Comparison of ENCODE assay signal across 11 mouse cellular contexts in genomic region chr6:53319543-53320325, GRCm38 (mm10). TPM values are rescaled to one million over a fixed set of nuclear protein-coding genes. Genes with fewer than 3 reads are reported as not detected.
DNase-seq lines count a peak whose midpoint lies in the region; ATAC-seq and TF ChIP-seq lines count a peak whose summit lies in the region.
"Had no signal": no experiment of that assay in that cellular context is flagged by ENCODE, and none has a peak within 500 bp of the region (broad histone marks: within the 10 kb centered on the region; RNA-seq: fewer than 3 reads in every experiment).

No protein-coding gene starts in this region.

- no peaks in the 10 kb centered on the region for H3K27me3 ChIP-seq in lung, embryonic 16.5 days (ENCODE audit: control insufficient read depth, insufficient read depth, low read depth, low read length)
- H3K27me3 ChIP-seq in lung, postnatal 0 days (replicated peaks; ENCODE audit: insufficient read depth, low read length): no peaks in the 10 kb centered on the region
- H3K27me3 ChIP-seq in embryonic facial prominence, embryonic 12.5 days: no peaks in the 10 kb centered on the region
- H3K27me3 ChIP-seq: midbrain, embryonic 13.5 days; stomach, embryonic 15.5 days had no signal

- H3K4me3 ChIP-seq in lung, embryonic 16.5 days (ENCODE audit: low read length): no peak overlapping the region
- no peak overlapping the region for H3K4me3 ChIP-seq in lung, postnatal 0 days (ENCODE audit: low read depth, low read length)
- H3K4me3 ChIP-seq in embryonic facial prominence, embryonic 12.5 days: no peak overlapping the region
- H3K4me3 ChIP-seq: erythroblast, embryonic 14.5 days; midbrain, embryonic 13.5 days; stomach, embryonic 15.5 days had no signal

- H3K27ac ChIP-seq in lung, embryonic 16.5 days (ENCODE audit: low read length): no peak overlapping the region
- H3K27ac ChIP-seq in lung, postnatal 0 days (ENCODE audit: low read length): no peak overlapping the region
- H3K27ac ChIP-seq in embryonic facial prominence, embryonic 12.5 days: peak overlapping the region; percentile 5; the same call in 1 of the 2 replicates
- H3K27ac ChIP-seq: kidney, postnatal 0 days; midbrain, embryonic 13.5 days; stomach, embryonic 15.5 days had no signal

- no peak overlapping the region for H3K9ac ChIP-seq in lung, embryonic 16.5 days (ENCODE audit: low read length)
- no peak overlapping the region for H3K9ac ChIP-seq in lung, postnatal 0 days (replicated peaks; ENCODE audit: low read depth)
- no peak overlapping the region for H3K9ac ChIP-seq in embryonic facial prominence, embryonic 12.5 days
- H3K9ac ChIP-seq: midbrain, embryonic 13.5 days; stomach, embryonic 15.5 days had no signal

- no peak for TF ChIP-seq CTCF in lung, postnatal 0 days (IDR thresholded peaks at IDR 0.05)

- 62% methylated on average over 17 of the region's 17 CpGs for WGBS in lung, embryonic 16.5 days
- WGBS in lung, postnatal 0 days: 68% methylated on average over 17 of the region's 17 CpGs
- 45% methylated on average over 17 of the region's 17 CpGs for WGBS in embryonic facial prominence, embryonic 12.5 days

- TF ChIP-seq EP300 in lung, postnatal 0 days (IDR thresholded peaks at IDR 0.05): no peak

- no peak for DNase-seq in lung, postnatal 0 days (ENCODE audit: low spot score)
- peak; percentile 56 to 60 for DNase-seq in heart, postnatal 14 days
- DNase-seq in right cerebral cortex, postnatal 25 days: peak; percentile 8
- no peak for DNase-seq in spleen, adult 12 weeks (ENCODE audit: low spot score)
- DNase-seq in spleen, postnatal 14 days (ENCODE audit: low spot score in 2 of 2): no peak

- no peaks in the 10 kb centered on the region for H3K36me3 ChIP-seq in lung, embryonic 16.5 days (ENCODE audit: control insufficient read depth, insufficient read depth, low read length)
- H3K36me3 ChIP-seq in lung, postnatal 0 days (ENCODE audit: insufficient read depth, low read length): no peaks in the 10 kb centered on the region
- no peaks in the 10 kb centered on the region for H3K36me3 ChIP-seq in embryonic facial prominence, embryonic 12.5 days
- H3K36me3 ChIP-seq: midbrain, embryonic 13.5 days; stomach, embryonic 15.5 days had no signal

- H3K4me1 ChIP-seq in lung, embryonic 16.5 days (replicated peaks; ENCODE audit: control insufficient read depth, insufficient read depth, low read length): no peaks in the 10 kb centered on the region
- no peaks in the 10 kb centered on the region for H3K4me1 ChIP-seq in lung, postnatal 0 days (ENCODE audit: insufficient read depth, low read depth, low read length)
- peaks cover 15% of the 10 kb centered on the region for H3K4me1 ChIP-seq in embryonic facial prominence, embryonic 12.5 days
- H3K4me1 ChIP-seq: midbrain, embryonic 13.5 days; stomach, embryonic 15.5 days had no signal

- H3K4me2 ChIP-seq in lung, embryonic 16.5 days (ENCODE audit: low read depth, low read length): no peak overlapping the region
- H3K4me2 ChIP-seq in lung, postnatal 0 days (replicated peaks; ENCODE audit: low read depth, low read length): no peak overlapping the region
- H3K4me2 ChIP-seq in embryonic facial prominence, embryonic 12.5 days (replicated peaks): peak overlapping the region; percentile 6; the same call in 1 of the 2 replicates
- H3K4me2 ChIP-seq: midbrain, embryonic 13.5 days; stomach, embryonic 15.5 days had no signal

- intact Hi-C loops in heart, postnatal 14 days (cut with DNase I): no loop called here

- no peaks in the 10 kb centered on the region for H3K9me3 ChIP-seq in lung, embryonic 16.5 days (ENCODE audit: control insufficient read depth, low read length)
- no peaks in the 10 kb centered on the region for H3K9me3 ChIP-seq in lung, postnatal 0 days (ENCODE audit: low read length)
- H3K9me3 ChIP-seq in embryonic facial prominence, embryonic 12.5 days: no peaks in the 10 kb centered on the region
- H3K9me3 ChIP-seq: midbrain, embryonic 13.5 days; stomach, embryonic 15.5 days had no signal

- peak; percentile 10; the same call in 1 of the 2 replicates for ATAC-seq in lung, embryonic 16.5 days (ENCODE audit: low read depth)
- no peak for ATAC-seq in lung, postnatal 0 days
- no peak for ATAC-seq in embryonic facial prominence, embryonic 12.5 days (ENCODE audit: insufficient number of reproducible peaks, insufficient read depth, low FRiP score, low TSS enrichment)
- ATAC-seq: midbrain, embryonic 13.5 days had no signal

RNA-seq across cellular contexts. Expression of gene Creb5, which starts 32.7 kb away (rescaled TPM):
- 5.8 and 6.1 TPM in 2 replicates for polyA plus RNA-seq in lung, embryonic 16.5 days (2015; fragmentation: Nextera tagmentation; extraction: Ambion mirVana)
- polyA plus RNA-seq in lung, postnatal 0 days (2015; fragmentation: Nextera tagmentation; extraction: Ambion mirVana): 5.1 and 5.4 TPM in 2 replicates
- 29.5 and 30.3 TPM in 2 replicates for polyA plus RNA-seq in embryonic facial prominence, embryonic 12.5 days (2016; fragmentation: Nextera tagmentation; extraction: Ambion mirVana)
- total RNA-seq in heart, postnatal 14 days (2021): 10 to 100 TPM; 12.5 to 15.7 TPM

Comparison
In these comparisons a context has a peak if more than half of its experiments do, and no peak if none do; other contexts are left out.
1. DNase-seq: peak in heart, postnatal 14 days (2 of 2) and right cerebral cortex, postnatal 25 days (single experiment); none in lung, postnatal 0 days (single experiment), spleen, adult 12 weeks (single experiment) and spleen, postnatal 14 days (0 of 2).